Mouse (Mus musculus) testis, adult 2 months (tissue): ENCODE results near the gene Adcy1. TPM values are rescaled to one million over a fixed set of nuclear protein-coding genes. Genes with fewer than 3 reads are reported as not detected.
A peak's percentile ranks its signal among the peaks of the same experiment; 100 is the strongest.

ENCODE experiments used
- H3K27ac ChIP-seq: fragments of 200-500 bp; 2 replicates; pipeline ENCODE4 v1.5.1; 2012; ENCODE audit warnings: low read depth, low read length; ENCODE audit not compliant: control insufficient read depth, insufficient read depth
- H3K27me3 ChIP-seq: fragments of 200-500 bp; 2 replicates; pipeline ENCODE4 v1.6.1; 2012; ENCODE audit warnings: mild to moderate bottlenecking, low read length, moderate library complexity; ENCODE audit not compliant: control insufficient read depth, insufficient read depth
- H3K36me3 ChIP-seq: fragments of 200-500 bp; 2 replicates; pipeline ENCODE4 v1.6.1; 2012; ENCODE audit warnings: mild to moderate bottlenecking, low read length; ENCODE audit not compliant: control insufficient read depth, insufficient read depth
- H3K4me1 ChIP-seq: fragments of 200-500 bp; 2 replicates; pipeline ENCODE4 v1.6.1; 2012; ENCODE audit warnings: low read length; ENCODE audit not compliant: control insufficient read depth, insufficient read depth
- H3K4me3 ChIP-seq: fragments of 200-500 bp; 2 replicates; pipeline ENCODE4 v1.5.1; 2012; ENCODE audit warnings: low read depth, mild to moderate bottlenecking, low read length, moderate library complexity, mixed read lengths; ENCODE audit not compliant: control insufficient read depth
- CTCF ChIP-seq: fragments of 200-500 bp; IDR thresholded peaks from 2 replicates; pipeline ENCODE4 v1.5.1; 2012; ENCODE audit warnings: low read depth, mild to moderate bottlenecking, inconsistent platforms, low read length, moderate library complexity; ENCODE audit not compliant: control insufficient read depth, insufficient read depth, insufficient replicate concordance
- POLR2A ChIP-seq: fragments of 200-500 bp; IDR thresholded peaks from 2 replicates; pipeline ENCODE4 v1.6.1; 2012; ENCODE audit warnings: low read depth, mild to moderate bottlenecking, inconsistent platforms, low read length, moderate library complexity; ENCODE audit not compliant: control insufficient read depth
- polyA plus RNA-seq: library from polyadenylated mRNA; depleted of rRNA; stranded (reverse); fragments of >200 nt; gene quantifications from 2 replicates; pipeline ENCODE4 v1.2.3, GENCODE M21; 2012; rRNA removed

Adcy1 gene
- polyA plus RNA-seq: 0.47 and 0.61 TPM in 2 replicates

- Histone ChIP-seq H3K27ac (no peak within 1 kb of the TSS), H3K4me3 (peak within 1 kb of the TSS; percentile 46), H3K4me1 (peaks cover 11% of the 10 kb centered on the region), H3K27me3 (no peaks in the 10 kb centered on the region), H3K36me3 (no peaks in the 10 kb centered on the region)
- TF ChIP-seq POLR2A (no peak), CTCF (no peak)
These were observed at the start of gene Adcy1 for GRCm38 (mm10) chr11:7063001-7063584. Adcy1 (plus strand) TSS chr11:7063489.

- TF ChIP-seq CTCF: no peak
- no peak for TF ChIP-seq POLR2A
- no peak overlapping the region for H3K4me3 ChIP-seq
These were observed 46.4 kb upstream of the Adcy1 start for GRCm38 (mm10) chr11:7016907-7017306.

GRCm38 (mm10) chr11:7018078-7018477 is 45.2 kb upstream of the Adcy1 start:
- no peaks in the 10 kb centered on the region for H3K27me3 ChIP-seq
- no peak overlapping the region for H3K27ac ChIP-seq
- H3K36me3 ChIP-seq: no peaks in the 10 kb centered on the region
- TF ChIP-seq POLR2A: no peak
- no peak overlapping the region for H3K4me3 ChIP-seq
- H3K4me1 ChIP-seq: no peaks in the 10 kb centered on the region

More at GRCm38 (mm10) chr11:7016907-7017306, 46.4 kb upstream of the Adcy1 start:
- H3K4me1 ChIP-seq: no peaks in the 10 kb centered on the region
- H3K36me3 ChIP-seq: no peaks in the 10 kb centered on the region
- H3K27ac ChIP-seq: no peak overlapping the region
- no peaks in the 10 kb centered on the region for H3K27me3 ChIP-seq

GRCm38 (mm10) chr11:7019006-7019525 is 44.2 kb upstream of the Adcy1 start:
- H3K36me3 ChIP-seq: no peaks in the 10 kb centered on the region
- no peak for TF ChIP-seq CTCF
- no peak for TF ChIP-seq POLR2A
- no peak overlapping the region for H3K4me3 ChIP-seq
- H3K27me3 ChIP-seq: no peaks in the 10 kb centered on the region
- no peaks in the 10 kb centered on the region for H3K4me1 ChIP-seq
- H3K27ac ChIP-seq: no peak overlapping the region

- Histone ChIP-seq H3K4me1 (no peaks in the 10 kb centered on the region), H3K36me3 (no peaks in the 10 kb centered on the region), H3K4me3 (no peak overlapping the region), H3K27me3 (no peaks in the 10 kb centered on the region), H3K27ac (no peak overlapping the region)
- TF ChIP-seq CTCF (no peak), POLR2A (no peak)
These were observed 30.2 kb upstream of the Adcy1 start for GRCm38 (mm10) chr11:7033063-7033462.

GRCm38 (mm10) chr11:7039722-7040121 is 23.6 kb upstream of the Adcy1 start:
- Histone ChIP-seq H3K36me3 (no peaks in the 10 kb centered on the region), H3K27me3 (no peaks in the 10 kb centered on the region), H3K4me3 (no peak overlapping the region), H3K4me1 (no peaks in the 10 kb centered on the region), H3K27ac (no peak overlapping the region)
- TF ChIP-seq CTCF: no peak
- TF ChIP-seq POLR2A: no peak

GRCm38 (mm10) chr11:7040801-7041200 is 22.5 kb upstream of the Adcy1 start:
- TF ChIP-seq POLR2A (no peak), CTCF (no peak)
- Histone ChIP-seq H3K27ac (no peak overlapping the region), H3K27me3 (no peaks in the 10 kb centered on the region), H3K4me1 (no peaks in the 10 kb centered on the region; the same call in 1 of the 2 replicates), H3K4me3 (no peak overlapping the region), H3K36me3 (no peaks in the 10 kb centered on the region)

GRCm38 (mm10) chr11:7047176-7047575 is 16.1 kb upstream of the Adcy1 start:
- Histone ChIP-seq H3K4me3 (no peak overlapping the region), H3K36me3 (no peaks in the 10 kb centered on the region), H3K27me3 (no peaks in the 10 kb centered on the region), H3K4me1 (no peaks in the 10 kb centered on the region; the same call in 1 of the 2 replicates), H3K27ac (no peak overlapping the region)
- TF ChIP-seq CTCF: no peak
- no peak for TF ChIP-seq POLR2A
